Mouse (Mus musculus) midbrain, embryonic 14.5 days (tissue): ENCODE measurements around the gene Rfx7. TPM values are rescaled to one million over a fixed set of nuclear protein-coding genes. Genes with fewer than 3 reads are reported as not detected.
A peak's percentile ranks its signal among the peaks of the same experiment; 100 is the strongest.

Experiments
- ATAC-seq: fragments of 200-750 bp; cut with Nextera tagmentation; 2 replicates; pipeline ENCODE4 v1.8.0; 2017; ENCODE audit warnings: moderate number of reproducible peaks, moderate library complexity; ENCODE audit not compliant: low FRiP score, low TSS enrichment
- DNase-seq: peaks from one replicate; pipeline ENCODE4 v3.0.0-alpha.2; 2015
- H3K27ac ChIP-seq: fragments of 300-500 bp; sonication (generic); replicated peaks from 2 replicates; pipeline ENCODE4 v1.5.1; 2014; ENCODE audit warnings: mild to moderate bottlenecking, low read depth, low read length, moderate library complexity
- H3K27me3 ChIP-seq: fragments of 300-500 bp; sonication (generic); 2 replicates; pipeline ENCODE4 v1.6.1; 2014; ENCODE audit warnings: low read length, control low read depth, mixed read lengths; ENCODE audit not compliant: control insufficient read depth, insufficient read depth
- H3K36me3 ChIP-seq: fragments of 300-500 bp; sonication (generic); 2 replicates; pipeline ENCODE4 v1.6.1; 2014; ENCODE audit warnings: low read length, control low read depth; ENCODE audit not compliant: control insufficient read depth, insufficient read depth
- H3K4me1 ChIP-seq: fragments of 300-500 bp; sonication (generic); 2 replicates; pipeline ENCODE4 v1.6.1; 2014; ENCODE audit warnings: mild to moderate bottlenecking, antibody characterized with exemption, low read length, control low read depth; ENCODE audit not compliant: control insufficient read depth, insufficient read depth
- H3K4me2 ChIP-seq: fragments of 300-500 bp; sonication (generic); 2 replicates; pipeline ENCODE4 v1.6.1; 2014; ENCODE audit warnings: mild to moderate bottlenecking, low read length, moderate library complexity
- H3K4me3 ChIP-seq: fragments of 300-500 bp; sonication (generic); replicated peaks from 2 replicates; pipeline ENCODE4 v1.5.1; 2014; ENCODE audit warnings: low read depth, low read length
- H3K9ac ChIP-seq: fragments of 300-500 bp; sonication (generic); replicated peaks from 2 replicates; pipeline ENCODE4 v1.6.1; 2014; ENCODE audit warnings: mild to moderate bottlenecking, low read length, moderate library complexity
- H3K9me3 ChIP-seq: fragments of 300-500 bp; sonication (generic); 2 replicates; pipeline ENCODE4 v1.6.1; 2016; ENCODE audit warnings: low read length, control low read depth, mixed read lengths; ENCODE audit not compliant: control insufficient read depth
- WGBS: fragments of 180-500 bp; shearing (Covaris S2); extraction: QIAGEN DNeasy Blood & Tissue Kit; methylation state at CpG from one replicate; pipeline ENCODE4 v1.1.7; 2014; 5-methylcytosine and 5-hydroxymethylcytosine counted together
- polyA plus RNA-seq: library from polyadenylated mRNA; unstranded; fragments of >200 nt; fragmentation: Nextera tagmentation; extraction: Ambion mirVana; gene quantifications from 2 replicates; pipeline ENCODE4 v1.2.1, GENCODE M21; 2014

Gene Rfx7
- 25.3 and 29.3 TPM in 2 replicates for polyA plus RNA-seq

GRCm38 (mm10) chr9:72531996-72532380 lies at the start of gene Rfx7:
Rfx7 (plus strand) TSS chr9:72532240.
- Histone ChIP-seq H3K4me3 (peak within 1 kb of the TSS; percentile 91), H3K4me2 (peak within 1 kb of the TSS; percentile 68), H3K27ac (peak within 1 kb of the TSS; percentile 100), H3K9ac (peak within 1 kb of the TSS; percentile 98), H3K9me3 (no peaks in the 10 kb centered on the region), H3K4me1 (peaks cover 9% of the 10 kb centered on the region), H3K36me3 (no peaks in the 10 kb centered on the region), H3K27me3 (no peaks in the 10 kb centered on the region)
- WGBS: under 1% methylated on average over 55 of the region's 63 CpGs
- ATAC-seq (peak; percentile 90), DNase-seq (peak; percentile 96)

- Histone ChIP-seq H3K36me3 (peaks cover 15% of the 10 kb centered on the region; the same call in 1 of the 2 replicates), H3K9ac (no peak overlapping the region), H3K27me3 (no peaks in the 10 kb centered on the region), H3K4me1 (peaks cover 4% of the 10 kb centered on the region; the same call in 1 of the 2 replicates), H3K4me3 (no peak overlapping the region), H3K27ac (no peak overlapping the region), H3K9me3 (no peaks in the 10 kb centered on the region), H3K4me2 (no peak overlapping the region)
- DNase-seq (no peak), ATAC-seq (no peak)
These were observed 43.5 kb upstream of the Rfx7 start for GRCm38 (mm10) chr9:72488523-72488922.

GRCm38 (mm10) chr9:72489131-72489530 lies 42.9 kb upstream of the Rfx7 start:
- 98% methylated on average over 5 of the region's 5 CpGs for WGBS
- 0 out of 2 replicates have a peak, but pooled peaks cover 10% of the 10 kb centered on the region for H3K36me3 ChIP-seq
- H3K27ac ChIP-seq: no peak overlapping the region
- no peaks in the 10 kb centered on the region for H3K9me3 ChIP-seq
- no peak overlapping the region for H3K9ac ChIP-seq
- ATAC-seq (no peak), DNase-seq (no peak)
- H3K4me2 ChIP-seq: no peak overlapping the region
- H3K4me1 ChIP-seq: peaks cover 4% of the 10 kb centered on the region; the same call in 1 of the 2 replicates
- no peak overlapping the region for H3K4me3 ChIP-seq
- H3K27me3 ChIP-seq: no peaks in the 10 kb centered on the region

GRCm38 (mm10) chr9:72491559-72492193 lies 40.4 kb upstream of the Rfx7 start:
- H3K4me2 ChIP-seq: peak overlapping the region; percentile 56
- peaks cover 4% of the 10 kb centered on the region; the same call in 1 of the 2 replicates for H3K4me1 ChIP-seq
- peak overlapping the region; percentile 87 for H3K27ac ChIP-seq
- 0 out of 2 replicates have a peak, but pooled peaks cover under 1% of the 10 kb centered on the region for H3K36me3 ChIP-seq
- no peaks in the 10 kb centered on the region for H3K27me3 ChIP-seq
- no peaks in the 10 kb centered on the region for H3K9me3 ChIP-seq
- peak overlapping the region; percentile 61 for H3K4me3 ChIP-seq
- WGBS: under 1% methylated on average over 32 of the region's 32 CpGs
- DNase-seq (peak; percentile 95), ATAC-seq (peak; percentile 94)
- H3K9ac ChIP-seq: peak overlapping the region; percentile 56

- no peak for DNase-seq
- ATAC-seq: peak; percentile 34; the same call in 1 of the 2 replicates
- 3% methylated on average over 6 of the region's 6 CpGs for WGBS
These were observed 39.9 kb upstream of the Rfx7 start, which contains the start of gene Tex9 for GRCm38 (mm10) chr9:72492194-72492565. Tex9 (minus strand) TSS chr9:72492212.

GRCm38 (mm10) chr9:72493465-72493864 lies 38.6 kb upstream of the Rfx7 start:
- Histone ChIP-seq H3K36me3 (no peaks in the 10 kb centered on the region), H3K9ac (no peak overlapping the region), H3K4me2 (no peak overlapping the region), H3K27me3 (no peaks in the 10 kb centered on the region), H3K4me1 (peaks cover 4% of the 10 kb centered on the region; the same call in 1 of the 2 replicates), H3K9me3 (no peaks in the 10 kb centered on the region), H3K4me3 (no peak overlapping the region), H3K27ac (no peak overlapping the region)
- DNase-seq: no peak
- no peak for ATAC-seq
- WGBS: 84% methylated on average over 2 of the region's 2 CpGs

More at GRCm38 (mm10) chr9:72492194-72492565, 39.9 kb upstream of the Rfx7 start, which contains the start of gene Tex9:
- Histone ChIP-seq H3K9me3 (no peaks in the 10 kb centered on the region), H3K9ac (peak within 1 kb of the TSS; percentile 56), H3K27me3 (no peaks in the 10 kb centered on the region), H3K27ac (peak within 1 kb of the TSS; percentile 87), H3K36me3 (no peaks in the 10 kb centered on the region), H3K4me3 (peak within 1 kb of the TSS; percentile 61), H3K4me2 (peak within 1 kb of the TSS; percentile 56), H3K4me1 (peaks cover 4% of the 10 kb centered on the region; the same call in 1 of the 2 replicates)

GRCm38 (mm10) chr9:72493984-72494685 lies 37.9 kb upstream of the Rfx7 start:
- Histone ChIP-seq H3K27ac (no peak overlapping the region), H3K4me3 (no peak overlapping the region), H3K9me3 (no peaks in the 10 kb centered on the region), H3K36me3 (no peaks in the 10 kb centered on the region), H3K4me2 (no peak overlapping the region), H3K9ac (no peak overlapping the region), H3K4me1 (peaks cover 4% of the 10 kb centered on the region; the same call in 1 of the 2 replicates), H3K27me3 (no peaks in the 10 kb centered on the region)
- DNase-seq (no peak), ATAC-seq (no peak)
- 88% methylated on average over 3 of the region's 3 CpGs for WGBS

GRCm38 (mm10) chr9:72496691-72497090 lies 35.3 kb upstream of the Rfx7 start:
- 72% methylated on average over 2 of the region's 2 CpGs for WGBS
- no peak for ATAC-seq
- Histone ChIP-seq H3K27ac (no peak overlapping the region), H3K9me3 (no peaks in the 10 kb centered on the region), H3K4me2 (no peak overlapping the region), H3K27me3 (no peaks in the 10 kb centered on the region), H3K36me3 (no peaks in the 10 kb centered on the region), H3K4me1 (peaks cover 4% of the 10 kb centered on the region; the same call in 1 of the 2 replicates), H3K4me3 (no peak overlapping the region), H3K9ac (no peak overlapping the region)
- DNase-seq: no peak
